Mouse (Mus musculus) thymus, adult 2 months (tissue): ENCODE results near the gene Gm20388. TPM values are rescaled to one million over a fixed set of nuclear protein-coding genes. Genes with fewer than 3 reads are reported as not detected.

Experiments
- DNase-seq: peaks from one replicate; pipeline ENCODE4 v3.0.0; 2021
- H3K27ac ChIP-seq: fragments of 200-500 bp; 2 replicates; pipeline ENCODE4 v1.5.1; 2012; ENCODE audit warnings: low read length, control low read depth; ENCODE audit not compliant: control insufficient read depth, insufficient read depth
- H3K27me3 ChIP-seq: fragments of 200-500 bp; 2 replicates; pipeline ENCODE4 v1.6.1; 2012; ENCODE audit warnings: mild to moderate bottlenecking, low read length, moderate library complexity, mixed read lengths; ENCODE audit not compliant: control insufficient read depth, insufficient read depth
- H3K36me3 ChIP-seq: fragments of 200-500 bp; 2 replicates; pipeline ENCODE4 v1.6.1; 2012; ENCODE audit warnings: mild to moderate bottlenecking, low read length, moderate library complexity; ENCODE audit not compliant: control insufficient read depth, insufficient read depth
- H3K4me1 ChIP-seq: fragments of 200-500 bp; replicated peaks from 2 replicates; pipeline ENCODE4 v1.6.1; 2012; ENCODE audit warnings: low read length; ENCODE audit not compliant: control insufficient read depth, insufficient read depth
- H3K4me3 ChIP-seq: fragments of 200-500 bp; 2 replicates; pipeline ENCODE4 v1.5.1; 2012; ENCODE audit warnings: mild to moderate bottlenecking, low read length, control low read depth, moderate library complexity; ENCODE audit not compliant: control insufficient read depth, insufficient read depth
- CTCF ChIP-seq: fragments of 200-500 bp; IDR thresholded peaks from 2 replicates; pipeline ENCODE4 v1.5.1; 2012; ENCODE audit warnings: mild to moderate bottlenecking, control low read depth, low read length, moderate library complexity, borderline replicate concordance; ENCODE audit not compliant: control insufficient read depth, poor library complexity, insufficient read depth; ENCODE audit errors: extremely low read depth
- POLR2A ChIP-seq: fragments of 200-500 bp; IDR thresholded peaks from 2 replicates; pipeline ENCODE4 v1.6.1; 2012; ENCODE audit warnings: mild to moderate bottlenecking, low read length, control low read depth, moderate library complexity; ENCODE audit not compliant: control insufficient read depth, poor library complexity, insufficient read depth; ENCODE audit errors: extremely low read depth
- WGBS: fragments of 180-500 bp; shearing (Covaris S2); methylation state at CpG from one replicate; pipeline ENCODE4 v1.1.7; 2018; 5-methylcytosine and 5-hydroxymethylcytosine counted together
- polyA plus RNA-seq: library from polyadenylated mRNA; depleted of rRNA; stranded (reverse); fragments of >200 nt; gene quantifications from 2 replicates; pipeline ENCODE4 v1.2.3, GENCODE M21; 2012

The Gm20388 gene
- polyA plus RNA-seq, 1 experiment = 103 TPM

GRCm38 (mm10) chr8:122451161-122451703, 2540.6 kb downstream of the Gm20388 start:
- WGBS = 90% methylated on average over 7 of the region's 7 CpGs
- no peak for DNase-seq

GRCm38 (mm10) chr8:122452154-122452553, 2541.5 kb downstream of the Gm20388 start:
- DNase-seq = no peak
- WGBS = 72% methylated on average over 10 of the region's 10 CpGs
- H3K27ac ChIP-seq = no peak overlapping the region

More at GRCm38 (mm10) chr8:122451161-122451703, 2540.6 kb downstream of the Gm20388 start:
- H3K4me1 ChIP-seq = peaks cover 13% of the 10 kb centered on the region
- H3K27ac ChIP-seq = no peak overlapping the region
- H3K27me3 ChIP-seq = no peaks in the 10 kb centered on the region
- H3K4me3 ChIP-seq = no peak overlapping the region
- H3K36me3 ChIP-seq = no peaks in the 10 kb centered on the region
- no peak for TF ChIP-seq POLR2A
- no peak for TF ChIP-seq CTCF

GRCm38 (mm10) chr8:122454409-122454808, 2543.8 kb downstream of the Gm20388 start:
- 90% methylated on average over 6 of the region's 6 CpGs for WGBS

More at GRCm38 (mm10) chr8:122452154-122452553, 2541.5 kb downstream of the Gm20388 start:
- Histone ChIP-seq H3K27me3 (no peaks in the 10 kb centered on the region), H3K36me3 (no peaks in the 10 kb centered on the region), H3K4me3 (no peak overlapping the region), H3K4me1 (peaks cover 13% of the 10 kb centered on the region)
- TF ChIP-seq POLR2A (no peak), CTCF (no peak)

GRCm38 (mm10) chr8:122457171-122457570, 2546.5 kb downstream of the Gm20388 start:
- TF ChIP-seq POLR2A (no peak), CTCF (no peak)
- Histone ChIP-seq H3K4me1 (peaks cover 42% of the 10 kb centered on the region), H3K27me3 (no peaks in the 10 kb centered on the region), H3K4me3 (no peak overlapping the region), H3K36me3 (no peaks in the 10 kb centered on the region), H3K27ac (no peak overlapping the region)
- 91% methylated on average over 11 of the region's 11 CpGs for WGBS
- no peak for DNase-seq

More at GRCm38 (mm10) chr8:122454409-122454808, 2543.8 kb downstream of the Gm20388 start:
- TF ChIP-seq CTCF (no peak), POLR2A (no peak)
- no peak overlapping the region for H3K27ac ChIP-seq
- H3K4me1 ChIP-seq = peaks cover 20% of the 10 kb centered on the region
- no peaks in the 10 kb centered on the region for H3K36me3 ChIP-seq
- H3K27me3 ChIP-seq = no peaks in the 10 kb centered on the region
- H3K4me3 ChIP-seq = no peak overlapping the region
- no peak for DNase-seq

- peak; percentile 82 for DNase-seq
- 39% methylated on average over 6 of the region's 6 CpGs for WGBS
- Histone ChIP-seq H3K27ac (no peak overlapping the region; the same call in 1 of the 2 replicates), H3K27me3 (no peaks in the 10 kb centered on the region), H3K4me1 (peaks cover 54% of the 10 kb centered on the region), H3K36me3 (no peaks in the 10 kb centered on the region), H3K4me3 (peak overlapping the region; percentile 45)
- TF ChIP-seq POLR2A = no peak
- TF ChIP-seq CTCF = peak; percentile 79; the same call in 1 of the 2 replicates
Observed at GRCm38 (mm10) chr8:122459218-122459900, 2548.7 kb downstream of the Gm20388 start.

GRCm38 (mm10) chr8:122459990-122460389, 2549.3 kb downstream of the Gm20388 start:
- WGBS = 6% methylated on average over 7 of the region's 7 CpGs
- Histone ChIP-seq H3K4me3 (peak overlapping the region; percentile 45), H3K27me3 (no peaks in the 10 kb centered on the region), H3K36me3 (no peaks in the 10 kb centered on the region), H3K4me1 (peaks cover 54% of the 10 kb centered on the region), H3K27ac (peak overlapping the region; percentile 17; the same call in 1 of the 2 replicates)
- peak; percentile 46 for DNase-seq
- TF ChIP-seq POLR2A (no peak), CTCF (no peak)

GRCm38 (mm10) chr8:122460524-122461472, 2550.2 kb downstream of the Gm20388 start, which contains the start of gene Snai3:
TSS of gene Snai3 (minus strand) at chr8:122460733.
- no peaks in the 10 kb centered on the region for H3K27me3 ChIP-seq
- peaks cover 5% of the 10 kb centered on the region; the same call in 1 of the 2 replicates for H3K36me3 ChIP-seq
- TF ChIP-seq CTCF (no peak), POLR2A (peak; percentile 43)
- H3K4me3 ChIP-seq = peak within 1 kb of the TSS; percentile 45
- H3K27ac ChIP-seq = peak within 1 kb of the TSS; percentile 17; the same call in 1 of the 2 replicates
- peak; percentile 79 for DNase-seq
- H3K4me1 ChIP-seq = peaks cover 57% of the 10 kb centered on the region
- 6% methylated on average over 56 of the region's 56 CpGs for WGBS
